Mouse (Mus musculus) liver, embryonic 14.5 days (tissue): ENCODE results near the gene Ctse. TPM values are rescaled to one million over a fixed set of nuclear protein-coding genes. Genes with fewer than 3 reads are reported as not detected.
A peak's percentile ranks its signal among the peaks of the same experiment; 100 is the strongest.

Source experiments
- ATAC-seq: fragments of 200-750 bp; cut with Nextera tagmentation; 2 replicates; pipeline ENCODE4 v1.8.0; 2017; ENCODE audit warnings: moderate number of reproducible peaks, mild to moderate bottlenecking, moderate library complexity; ENCODE audit not compliant: insufficient read depth
- DNase-seq, 3 experiments: peaks; one replicate each; pipeline ENCODE4 v3.0.0-alpha.2; 2012 to 2013; ENCODE audit warnings: low read depth in 3 of 3, low spot score in 3 of 3
- H3K27ac ChIP-seq: fragments of 300-500 bp; sonication (generic); 2 replicates; pipeline ENCODE4 v1.5.1; 2014; ENCODE audit warnings: moderate library complexity, mild to moderate bottlenecking, control low read depth, inconsistent platforms
- H3K27me3 ChIP-seq: fragments of 300-500 bp; sonication (generic); 2 replicates; pipeline ENCODE4 v1.6.1; 2014; ENCODE audit warnings: mild to moderate bottlenecking, low read length, moderate library complexity; ENCODE audit not compliant: control insufficient read depth, insufficient read depth
- H3K36me3 ChIP-seq: fragments of 300-500 bp; sonication (generic); replicated peaks from 2 replicates; pipeline ENCODE4 v1.6.1; 2014; ENCODE audit warnings: low read depth; ENCODE audit not compliant: control insufficient read depth, insufficient read depth
- H3K4me1 ChIP-seq, 2 experiments: fragments of 200-500 bp in 1 of 2; fragments of 300-500 bp in 1 of 2; sonication (generic) in 1 of 2; replicated peaks; 2 replicates each; pipeline ENCODE4 v1.6.1; 2012 to 2014; ENCODE audit warnings: antibody characterized with exemption in 1 of 2, inconsistent platforms in 1 of 2, low read length in 1 of 2; ENCODE audit not compliant: control insufficient read depth in 2 of 2, insufficient read depth in 2 of 2
- H3K4me2 ChIP-seq: fragments of 300-500 bp; sonication (generic); 2 replicates; pipeline ENCODE4 v1.6.1; 2014; ENCODE audit warnings: low read depth, mild to moderate bottlenecking, control low read depth, moderate library complexity
- H3K4me3 ChIP-seq, 2 experiments: fragments of 200-500 bp in 1 of 2; fragments of 300-500 bp in 1 of 2; sonication (generic) in 1 of 2; 2 replicates each; pipeline ENCODE4 v1.5.1; 2012 to 2014; ENCODE audit warnings: low read depth in 2 of 2, low read length in 2 of 2, mild to moderate bottlenecking in 2 of 2, control low read depth in 1 of 2, inconsistent platforms in 1 of 2, moderate library complexity in 1 of 2; ENCODE audit not compliant: insufficient read depth in 1 of 2
- H3K9ac ChIP-seq: fragments of 300-500 bp; sonication (generic); replicated peaks from 2 replicates; pipeline ENCODE4 v1.6.1; 2014; ENCODE audit warnings: mild to moderate bottlenecking, control low read depth, moderate library complexity
- H3K9me3 ChIP-seq: fragments of 300-500 bp; sonication (generic); 2 replicates; pipeline ENCODE4 v1.6.1; 2016; ENCODE audit warnings: low read length, mixed read lengths; ENCODE audit not compliant: control insufficient read depth
- CTCF ChIP-seq: IDR thresholded peaks from 2 replicates; pipeline ENCODE4 v1.5.1; 2016; ENCODE audit warnings: antibody characterized with exemption, low read depth, control low read depth
- EP300 ChIP-seq: IDR thresholded peaks from 2 replicates; pipeline ENCODE4 v1.6.1; 2016; ENCODE audit warnings: antibody characterized with exemption, low read depth
- WGBS: fragments of 180-500 bp; shearing (Covaris S2); extraction: QIAGEN DNeasy Blood & Tissue Kit; methylation state at CpG from one replicate; pipeline ENCODE4 v1.1.7; 2014; ENCODE audit not compliant: insufficient replicate concordance; 5-methylcytosine and 5-hydroxymethylcytosine counted together
- polyA plus RNA-seq, 2 experiments: library from polyadenylated mRNA; depleted of rRNA in 1 of 2; stranded (reverse) in 1 of 2; unstranded in 1 of 2; fragments of >200 nt; fragmentation: Nextera tagmentation in 1 of 2; extraction: Ambion mirVana in 1 of 2; gene quantifications; 2 replicates each; pipeline versions ENCODE4 v1.2.1 to v1.2.3; 2012 to 2014

Gene Ctse
- polyA plus RNA-seq, 2 experiments = 8.9 to 19.5 TPM

DNA sequence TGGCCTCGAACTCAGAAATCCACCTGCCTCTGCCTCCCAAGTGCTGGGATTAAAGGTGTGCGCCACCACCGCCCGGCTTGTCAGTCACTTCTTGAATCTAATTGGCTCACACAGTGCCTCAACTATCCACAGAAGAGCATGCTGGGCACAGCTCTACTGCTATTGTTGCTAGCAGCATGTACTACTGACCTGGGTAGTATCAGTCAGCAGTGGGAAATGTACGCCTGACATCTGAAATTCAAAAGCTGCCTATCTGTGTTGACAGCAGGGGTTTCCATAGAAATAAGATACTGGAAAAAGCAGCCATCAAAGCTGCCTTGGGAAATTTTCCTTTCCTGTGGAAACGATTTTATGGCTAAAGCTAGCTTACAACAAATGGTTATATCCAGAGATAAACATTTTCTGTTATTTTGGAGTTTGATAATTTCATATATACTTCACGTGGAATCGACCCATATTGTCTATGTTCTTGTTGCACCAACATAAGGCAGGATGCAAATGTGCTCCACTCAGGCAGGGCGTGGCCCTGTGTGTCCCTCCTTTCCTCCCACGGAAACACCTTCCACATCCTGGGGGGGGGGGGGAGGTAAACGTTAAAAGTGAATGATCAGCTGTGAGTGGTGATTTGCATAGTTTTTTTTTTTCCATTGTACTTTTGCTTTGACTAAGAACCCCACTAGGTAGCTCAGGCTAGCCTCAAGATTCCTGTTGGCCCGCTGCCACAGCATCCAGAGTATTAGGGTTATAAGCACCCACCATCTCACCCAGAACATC, 14.8 kb downstream of the Ctse start:
- WGBS = 66% methylated on average over 12 of the region's 12 CpGs
- ATAC-seq = no peak
- Histone ChIP-seq H3K27me3 (no peaks in the 10 kb centered on the region), H3K4me2 (no peak overlapping the region), H3K36me3 (no peaks in the 10 kb centered on the region; the same call in 1 of the 2 replicates), H3K4me3 (no peak overlapping the region), H3K9ac (no peak overlapping the region), H3K4me1 (peaks cover 0 to 2% of the 10 kb centered on the region in 2 experiments; a peak in 1 of 4 replicates), H3K9me3 (no peaks in the 10 kb centered on the region), H3K27ac (no peak overlapping the region)
- DNase-seq = no peak
- TF ChIP-seq EP300 (no peak), CTCF (no peak)

GRCm38 (mm10) chr1:131655601-131656000, 17.5 kb downstream of the Ctse start:
- DNase-seq = no peak
- Histone ChIP-seq H3K36me3 (no peaks in the 10 kb centered on the region), H3K4me1 (peaks cover 0 to 2% of the 10 kb centered on the region in 2 experiments; a peak in 1 of 4 replicates), H3K4me3 (no peak overlapping the region), H3K9ac (no peak overlapping the region), H3K9me3 (no peaks in the 10 kb centered on the region), H3K4me2 (no peak overlapping the region), H3K27ac (no peak overlapping the region), H3K27me3 (no peaks in the 10 kb centered on the region)
- no peak for TF ChIP-seq CTCF
- TF ChIP-seq EP300 = no peak
- 74% methylated on average over 6 of the region's 6 CpGs for WGBS
- ATAC-seq = no peak

- peak; percentile 72 for ATAC-seq
- Histone ChIP-seq H3K9ac (no peak overlapping the region), H3K4me3 (no peak overlapping the region), H3K4me1 (peaks cover 2% of the 10 kb centered on the region in 2 experiments; a peak in 3 of 4 replicates), H3K27ac (no peak overlapping the region), H3K36me3 (no peaks in the 10 kb centered on the region), H3K27me3 (no peaks in the 10 kb centered on the region), H3K9me3 (no peaks in the 10 kb centered on the region), H3K4me2 (peak overlapping the region; percentile 25)
- 0% methylated on average over 11 of the region's 11 CpGs for WGBS
- TF ChIP-seq CTCF = peak; percentile 98
- TF ChIP-seq EP300 = no peak
- DNase-seq = peak; percentile 79 to 81 (median 79)
These were observed 19.8 kb downstream of the Ctse start for GRCm38 (mm10) chr1:131657945-131658354.

GRCm38 (mm10) chr1:131659512-131660085, 21.5 kb downstream of the Ctse start:
- no peak overlapping the region for H3K27ac ChIP-seq
- ATAC-seq (no peak), DNase-seq (no peak)
- H3K9me3 ChIP-seq = no peaks in the 10 kb centered on the region
- no peak overlapping the region for H3K4me2 ChIP-seq
- no peaks in the 10 kb centered on the region for H3K36me3 ChIP-seq
- no peak overlapping the region for H3K9ac ChIP-seq
- H3K4me3 ChIP-seq = no peak overlapping the region
- peaks cover 7 to 12% of the 10 kb centered on the region in 2 experiments for H3K4me1 ChIP-seq
- no peaks in the 10 kb centered on the region for H3K27me3 ChIP-seq
- TF ChIP-seq CTCF = no peak
- TF ChIP-seq EP300 = no peak
- 63% methylated on average over 5 of the region's 5 CpGs for WGBS

GRCm38 (mm10) chr1:131660266-131660665, 22.2 kb downstream of the Ctse start:
- Histone ChIP-seq H3K36me3 (no peaks in the 10 kb centered on the region), H3K4me2 (no peak overlapping the region), H3K4me1 (peaks cover 7 to 12% of the 10 kb centered on the region in 2 experiments), H3K27me3 (no peaks in the 10 kb centered on the region), H3K27ac (no peak overlapping the region), H3K9ac (no peak overlapping the region), H3K4me3 (no peak overlapping the region), H3K9me3 (no peaks in the 10 kb centered on the region)
- ATAC-seq (no peak), DNase-seq (no peak)
- 64% methylated on average over 2 of the region's 2 CpGs for WGBS
- TF ChIP-seq CTCF (no peak), EP300 (no peak)
